9 mouse cellular contexts compared by ENCODE assay signal in the genomic region with DNA sequence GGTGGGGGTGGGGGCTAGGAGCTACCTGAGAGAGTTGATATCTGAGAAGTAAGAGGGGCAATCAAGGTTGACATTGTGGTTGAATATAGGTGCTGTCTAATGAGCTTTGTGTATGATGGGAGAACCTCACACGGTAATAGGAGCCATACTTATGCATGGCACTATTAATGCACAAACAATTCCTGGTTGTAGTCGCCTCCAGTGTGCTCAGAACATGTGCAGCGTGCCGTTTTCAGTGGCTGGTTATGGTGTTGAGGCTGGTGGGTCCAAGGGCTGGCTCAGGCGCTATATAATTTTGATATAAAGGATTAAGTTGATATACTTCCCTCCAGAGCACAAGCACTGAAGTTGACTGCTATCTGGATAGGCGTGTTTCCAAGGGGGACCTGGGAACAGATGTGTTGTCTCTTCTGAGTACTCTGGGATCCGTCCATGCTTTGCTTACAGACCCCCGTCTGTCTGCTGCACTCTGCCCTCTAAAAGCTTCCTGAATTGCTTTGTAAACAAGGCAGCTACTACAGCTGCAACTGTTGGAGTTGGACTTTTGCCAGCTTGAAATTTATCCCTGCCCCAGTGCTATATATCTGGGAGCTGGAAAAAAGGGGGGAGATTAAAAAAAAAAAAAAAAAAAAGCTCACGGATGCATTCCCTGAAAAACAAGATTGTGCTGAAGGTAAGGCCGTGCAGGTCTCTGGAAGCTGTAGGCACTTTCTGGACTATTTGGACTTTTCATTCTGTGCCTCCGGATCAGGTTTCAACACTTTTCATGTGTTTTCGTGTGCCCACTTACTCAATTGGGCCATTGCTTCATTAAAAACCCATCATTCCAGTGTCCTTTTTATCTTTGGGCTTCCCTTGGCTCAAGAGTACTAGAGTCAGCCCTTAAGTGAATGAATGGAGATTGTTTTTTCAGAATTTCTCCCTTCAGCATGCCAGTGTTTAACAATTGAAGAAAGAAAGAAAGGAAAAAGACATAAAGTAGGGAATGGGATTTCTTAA.
A peak's percentile ranks its signal among the peaks of the same experiment; 100 is the strongest.
DNase-seq lines count a peak whose midpoint lies in the region; ATAC-seq and TF ChIP-seq lines count a peak whose summit lies in the region.
"Had no signal": no experiment of that assay in that cellular context is flagged by ENCODE, and none has a peak within 500 bp of the region (broad histone marks: within the 10 kb centered on the region; RNA-seq: fewer than 3 reads in every experiment).

No protein-coding gene starts in this region.

- no peak overlapping the region for H3K9ac ChIP-seq in lung, embryonic 14.5 days
- no peak overlapping the region for H3K9ac ChIP-seq in embryonic facial prominence, embryonic 12.5 days
- H3K9ac ChIP-seq: heart, embryonic 15.5 days had no signal

- peak; percentile 92 for DNase-seq in lung, embryonic 14.5 days
- DNase-seq in lung, postnatal 36 days: no peak
- peak; percentile 67 for DNase-seq in kidney, postnatal 10 days
- peak; percentile 15 for DNase-seq in lung, postnatal 25 days (ENCODE audit: low spot score)
- no peak for DNase-seq in cerebellum, postnatal 25 days
- DNase-seq in frontal cortex, postnatal 36 days (ENCODE audit: low spot score in 2 of 2): no peak
- no peak for DNase-seq in cerebellum, postnatal 36 days

- no peaks in the 10 kb centered on the region for H3K36me3 ChIP-seq in lung, embryonic 14.5 days (ENCODE audit: insufficient read depth)
- no peaks in the 10 kb centered on the region for H3K36me3 ChIP-seq in embryonic facial prominence, embryonic 12.5 days
- H3K36me3 ChIP-seq: heart, embryonic 15.5 days had no signal

- peak; percentile 81 for ATAC-seq in lung, embryonic 14.5 days (ENCODE audit: insufficient read depth)
- 0 out of 2 replicates have a peak, but pooled peaks have one; percentile 41 for ATAC-seq in embryonic facial prominence, embryonic 12.5 days (ENCODE audit: insufficient number of reproducible peaks, insufficient read depth, low FRiP score, low TSS enrichment)

- H3K4me1 ChIP-seq in lung, embryonic 14.5 days (ENCODE audit: insufficient read depth): peaks cover 33% of the 10 kb centered on the region
- H3K4me1 ChIP-seq in embryonic facial prominence, embryonic 12.5 days: peaks cover 20% of the 10 kb centered on the region

- peak overlapping the region; percentile 30; the same call in 1 of the 2 replicates for H3K27ac ChIP-seq in lung, embryonic 14.5 days (ENCODE audit: low read depth)
- no peak overlapping the region for H3K27ac ChIP-seq in embryonic facial prominence, embryonic 12.5 days
- H3K27ac ChIP-seq: heart, embryonic 15.5 days had no signal

- H3K4me2 ChIP-seq in lung, embryonic 14.5 days: peak overlapping the region; percentile 41
- H3K4me2 ChIP-seq in embryonic facial prominence, embryonic 12.5 days (replicated peaks): no peak overlapping the region
- H3K4me2 ChIP-seq: heart, embryonic 15.5 days had no signal

- H3K9me3 ChIP-seq in lung, embryonic 14.5 days (ENCODE audit: low read depth, low read length): no peaks in the 10 kb centered on the region
- no peaks in the 10 kb centered on the region for H3K9me3 ChIP-seq in embryonic facial prominence, embryonic 12.5 days
- H3K9me3 ChIP-seq: heart, embryonic 15.5 days had no signal

- H3K27me3 ChIP-seq in lung, embryonic 14.5 days (ENCODE audit: insufficient read depth, low read length): peaks cover 9% of the 10 kb centered on the region
- H3K27me3 ChIP-seq in embryonic facial prominence, embryonic 12.5 days: no peaks in the 10 kb centered on the region
- H3K27me3 ChIP-seq: heart, embryonic 15.5 days had no signal

- TF ChIP-seq CTCF in lung, embryonic 14.5 days (IDR thresholded peaks at IDR 0.05; ENCODE audit: low read depth): no peak

- no peak overlapping the region for H3K4me3 ChIP-seq in lung, embryonic 14.5 days (ENCODE audit: low read depth, low read length)
- no peak overlapping the region for H3K4me3 ChIP-seq in embryonic facial prominence, embryonic 12.5 days
- H3K4me3 ChIP-seq: heart, embryonic 15.5 days had no signal

- 14% methylated on average over 12 of the region's 12 CpGs for WGBS in lung, embryonic 14.5 days
- 41% methylated on average over 12 of the region's 12 CpGs for WGBS in embryonic facial prominence, embryonic 12.5 days

Comparison
In these comparisons a context has a peak if more than half of its experiments do, and no peak if none do; other contexts are left out.
1. DNase-seq: peak in lung, embryonic 14.5 days (single experiment), kidney, postnatal 10 days (single experiment) and lung, postnatal 25 days (single experiment); none in lung, postnatal 36 days (single experiment), cerebellum, postnatal 25 days (0 of 2), frontal cortex, postnatal 36 days (0 of 2) and cerebellum, postnatal 36 days (0 of 2).